Mouse (Mus musculus): ENCODE results near the gene Gpr162.
A peak's percentile ranks its signal among the peaks of the same experiment; 100 is the strongest.

The Gpr162 gene

GRCm38 (mm10) chr6:124881821-124882220 is 18.0 kb upstream of the Gpr162 start:
- no peak for DNase-seq (ENCODE audit: low spot score)

GRCm38 (mm10) chr6:124879390-124879789 is 15.6 kb upstream of the Gpr162 start:
- DNase-seq (ENCODE audit: low spot score), result no peak

GRCm38 (mm10) chr6:124874348-124874747 is 10.6 kb upstream of the Gpr162 start:
- no peak for DNase-seq (ENCODE audit: low spot score)

- no peak for DNase-seq (ENCODE audit: low spot score)
These were observed 2.8 kb upstream of the Gpr162 start for GRCm38 (mm10) chr6:124866560-124866959.

GRCm38 (mm10) chr6:124865766-124866362 is 2.1 kb upstream of the Gpr162 start:
- DNase-seq (ENCODE audit: low spot score), result no peak

GRCm38 (mm10) chr6:124863125-124863657 is 592 bp downstream of the Gpr162 start:
- DNase-seq (ENCODE audit: low spot score), result no peak

GRCm38 (mm10) chr6:124862406-124863124 is 1.2 kb downstream of the Gpr162 start:
- no peak for DNase-seq (ENCODE audit: low spot score)

- DNase-seq (ENCODE audit: low spot score), result no peak
These were observed 2.0 kb downstream of the Gpr162 start for GRCm38 (mm10) chr6:124861802-124862201.

GRCm38 (mm10) chr6:124861266-124861665 is 2.5 kb downstream of the Gpr162 start:
- no peak for DNase-seq (ENCODE audit: low spot score)

- DNase-seq (ENCODE audit: low spot score), result no peak
These were observed 3.3 kb downstream of the Gpr162 start for GRCm38 (mm10) chr6:124860511-124860910.

- peak; percentile 58 for DNase-seq (ENCODE audit: low spot score)
These were observed 4.1 kb downstream of the Gpr162 start for GRCm38 (mm10) chr6:124859725-124860124.

- no peak for DNase-seq (ENCODE audit: low spot score)
These were observed 5.0 kb downstream of the Gpr162 start for GRCm38 (mm10) chr6:124858561-124859318.

- no peak for DNase-seq (ENCODE audit: low spot score)
These were observed 5.8 kb downstream of the Gpr162 start for GRCm38 (mm10) chr6:124857840-124858530.

- DNase-seq (ENCODE audit: low spot score), result peak; percentile 56
These were observed 6.6 kb downstream of the Gpr162 start, which contains the start of gene P3h3 for GRCm38 (mm10) chr6:124856916-124857839. Gene P3h3 (minus strand): TSS chr6:124857752.

GRCm38 (mm10) chr6:124856321-124856720 is 7.5 kb downstream of the Gpr162 start:
- no peak for DNase-seq (ENCODE audit: low spot score)

- no peak for DNase-seq (ENCODE audit: low spot score)
These were observed 9.1 kb downstream of the Gpr162 start for GRCm38 (mm10) chr6:124854647-124855046.

- no peak for DNase-seq (ENCODE audit: low spot score)
These were observed 13.2 kb downstream of the Gpr162 start for GRCm38 (mm10) chr6:124850535-124850934.

- DNase-seq (ENCODE audit: low spot score), result peak; percentile 92
These were observed 16.5 kb downstream of the Gpr162 start for GRCm38 (mm10) chr6:124847305-124847704.

GRCm38 (mm10) chr6:124840241-124841167 is 23.3 kb downstream of the Gpr162 start, which contains the start of gene Gnb3:
Gene Gnb3 (minus strand): TSS chr6:124840275.
- DNase-seq (ENCODE audit: low spot score), result no peak

GRCm38 (mm10) chr6:124839805-124840204 is 24.0 kb downstream of the Gpr162 start:
- DNase-seq (ENCODE audit: low spot score), result no peak

Data from ovary, postnatal 10 days (tissue).